Mouse (Mus musculus): ENCODE results near the gene Timd2. TPM values are rescaled to one million over a fixed set of nuclear protein-coding genes. Genes with fewer than 3 reads are reported as not detected.
A peak's percentile ranks its signal among the peaks of the same experiment; 100 is the strongest.
"Not testable (repeated sequence)": the region's sequence is repeated elsewhere in the genome, so short reads cannot be mapped to it uniquely, and the experiment has no call there.

Timd2 gene
- polyA plus RNA-seq, 1 experiment from 2014 or later, result 1.2 TPM

DNA sequence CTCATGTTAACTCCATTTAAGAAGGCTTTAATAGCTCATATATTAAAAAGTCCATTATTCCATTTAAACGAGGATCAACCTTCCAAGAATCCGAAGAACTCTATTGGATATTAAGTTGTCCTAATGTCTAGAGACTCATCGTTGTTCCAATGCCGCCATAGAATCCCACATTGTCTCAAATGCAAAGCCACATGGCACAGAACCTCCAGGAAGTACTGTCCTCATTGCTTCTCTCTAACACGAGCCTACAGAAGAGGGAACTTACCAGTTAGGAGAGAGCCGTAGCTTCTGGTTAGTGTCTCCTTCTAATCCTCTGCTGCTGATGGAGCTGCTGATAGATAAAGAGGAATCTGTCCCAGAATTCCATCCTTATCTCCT, 8.6 kb downstream of the Timd2 start:
- 79% methylated on average over 6 of the region's 6 CpGs for WGBS
- Histone ChIP-seq H3K27me3 (replicated peaks) (no peaks in the 10 kb centered on the region), H3K9ac (no peak overlapping the region), H3K36me3 (no peaks in the 10 kb centered on the region), H3K4me2 (replicated peaks) (no peak overlapping the region), H3K4me1 (replicated peaks) (no peaks in the 10 kb centered on the region), H3K27ac (no peak overlapping the region), H3K4me3 (replicated peaks) (no peak overlapping the region), H3K9me3 (no peaks in the 10 kb centered on the region)
- ATAC-seq, result no peak

DNA sequence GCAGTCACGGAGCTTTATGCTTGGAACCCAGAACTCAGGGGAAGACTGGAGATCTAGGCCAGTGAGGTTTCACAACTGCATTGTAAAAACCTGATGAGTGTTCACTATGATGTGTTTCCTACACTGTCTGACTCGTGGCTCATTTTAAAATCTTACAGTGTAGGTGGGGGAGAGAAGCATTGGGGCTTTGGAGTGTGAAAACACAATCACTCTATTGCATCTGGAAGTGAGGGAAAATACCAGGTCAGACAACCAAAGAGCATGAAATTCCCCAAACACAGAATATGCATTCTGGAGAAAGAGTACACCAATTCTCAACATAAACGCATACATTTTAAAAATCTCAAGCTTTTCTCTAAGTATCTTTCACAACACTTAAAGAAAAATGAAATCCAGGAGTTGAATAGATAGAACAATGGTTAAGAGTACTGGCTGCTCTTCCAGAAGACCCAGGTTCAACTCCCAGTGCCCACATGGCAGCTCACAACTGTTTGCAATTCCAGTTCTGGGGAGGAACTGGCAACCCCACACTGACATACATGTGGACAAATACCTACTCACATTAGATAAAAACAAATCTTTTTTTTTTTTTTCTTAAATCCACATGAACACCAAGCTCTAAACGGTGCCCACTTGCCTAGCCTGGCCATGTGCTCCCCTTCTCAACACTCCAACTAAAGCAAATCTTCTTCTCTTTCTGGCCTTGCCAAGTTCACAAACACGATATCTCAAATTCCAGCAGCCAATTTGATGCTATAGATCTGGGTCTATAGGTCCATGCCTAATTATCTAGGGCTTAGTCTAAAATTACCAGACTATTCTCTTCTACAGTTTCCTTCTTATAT, 9.2 kb downstream of the Timd2 start:
- 85% methylated on average over 5 of the region's 5 CpGs for WGBS
- Histone ChIP-seq H3K9me3 (no peaks in the 10 kb centered on the region), H3K4me3 (replicated peaks) (no peak overlapping the region), H3K36me3 (no peaks in the 10 kb centered on the region), H3K9ac (no peak overlapping the region), H3K27me3 (replicated peaks) (no peaks in the 10 kb centered on the region), H3K4me2 (replicated peaks) (no peak overlapping the region), H3K27ac (no peak overlapping the region), H3K4me1 (replicated peaks) (no peaks in the 10 kb centered on the region)
- ATAC-seq, result no peak

DNA sequence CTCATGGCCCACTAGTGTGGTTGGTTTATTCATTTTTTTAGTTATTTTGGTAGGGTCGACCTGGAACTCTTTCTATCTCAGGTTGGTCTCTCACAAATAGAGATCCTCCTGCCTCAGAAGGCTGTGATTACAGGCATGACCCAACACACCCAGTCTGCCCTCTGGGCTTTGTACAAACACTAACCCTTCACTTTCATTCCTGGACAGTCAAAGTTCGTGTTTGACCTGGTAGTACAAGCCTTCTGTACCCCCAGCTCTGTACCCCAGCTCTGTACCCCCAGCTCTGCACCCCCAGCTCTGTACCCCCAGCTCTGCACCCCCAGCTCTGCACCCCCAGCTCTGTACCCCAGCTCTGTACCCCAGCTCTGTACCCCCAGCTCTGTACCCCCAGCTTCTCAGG, 11.0 kb downstream of the Timd2 start:
- H3K4me3 ChIP-seq (replicated peaks); H3K4me1 ChIP-seq (replicated peaks); H3K27me3 ChIP-seq (replicated peaks); H3K9me3 ChIP-seq; H3K4me2 ChIP-seq (replicated peaks); H3K9ac ChIP-seq; H3K36me3 ChIP-seq; ATAC-seq; H3K27ac ChIP-seq: not testable (repeated sequence)
- WGBS, result 67% methylated on average over 2 of the region's 2 CpGs

DNA sequence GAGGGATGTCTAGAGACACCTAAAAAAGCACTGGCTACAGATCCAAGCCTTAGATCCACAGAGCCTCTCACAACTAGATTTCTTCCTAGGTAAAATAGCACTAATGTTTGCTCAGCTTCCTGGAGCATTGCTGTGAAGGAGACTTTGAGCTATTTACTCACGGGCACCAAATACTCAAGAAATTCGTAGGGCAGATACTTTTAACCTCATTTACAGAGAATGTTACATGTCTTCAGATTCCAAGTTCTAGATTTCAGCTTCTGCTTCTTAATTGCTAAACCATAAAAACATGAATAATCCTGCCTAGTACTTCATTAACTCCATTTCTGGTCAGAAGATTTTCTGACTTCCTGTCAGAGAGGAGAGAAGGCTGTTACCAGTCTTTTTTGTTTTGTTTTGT, 16.7 kb downstream of the Timd2 start:
- H3K9ac ChIP-seq, result no peak overlapping the region
- H3K4me3 ChIP-seq (replicated peaks), result no peak overlapping the region
- H3K27ac ChIP-seq, result no peak overlapping the region
- no peaks in the 10 kb centered on the region for H3K27me3 ChIP-seq (replicated peaks)
- no peaks in the 10 kb centered on the region for H3K36me3 ChIP-seq
- ATAC-seq, result no peak
- no peaks in the 10 kb centered on the region for H3K4me1 ChIP-seq (replicated peaks)
- no peaks in the 10 kb centered on the region for H3K9me3 ChIP-seq
- 75% methylated on average over 2 of the region's 2 CpGs for WGBS
- no peak overlapping the region for H3K4me2 ChIP-seq (replicated peaks)

DNA sequence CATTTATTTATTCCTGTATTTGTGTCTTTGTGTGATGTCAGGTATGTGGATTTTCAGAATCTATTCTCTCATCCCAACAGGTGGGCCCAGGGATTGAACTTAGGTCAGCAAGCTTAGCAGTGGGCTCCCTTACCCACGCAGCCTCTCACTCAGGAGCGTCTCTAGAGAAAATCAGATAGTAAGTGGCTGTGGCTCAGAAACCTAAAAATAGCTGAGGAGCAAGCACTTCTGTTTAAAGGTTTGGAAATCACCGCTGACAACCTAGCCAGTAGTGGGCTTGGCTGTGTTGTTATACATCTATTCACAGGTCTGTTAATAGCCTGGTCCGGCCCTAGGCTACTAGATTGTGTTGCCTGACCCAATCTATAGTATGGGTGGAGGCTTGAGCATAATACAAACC, 23.1 kb downstream of the Timd2 start:
- no peak overlapping the region for H3K4me3 ChIP-seq (replicated peaks)
- ATAC-seq, result no peak
- no peak overlapping the region for H3K9ac ChIP-seq
- H3K9me3 ChIP-seq, result no peaks in the 10 kb centered on the region
- no peaks in the 10 kb centered on the region for H3K36me3 ChIP-seq
- H3K27ac ChIP-seq, result no peak overlapping the region
- WGBS, result 49% methylated on average over 4 of the region's 4 CpGs
- H3K27me3 ChIP-seq (replicated peaks), result no peaks in the 10 kb centered on the region
- H3K4me1 ChIP-seq (replicated peaks), result no peaks in the 10 kb centered on the region
- H3K4me2 ChIP-seq (replicated peaks), result no peak overlapping the region

DNA sequence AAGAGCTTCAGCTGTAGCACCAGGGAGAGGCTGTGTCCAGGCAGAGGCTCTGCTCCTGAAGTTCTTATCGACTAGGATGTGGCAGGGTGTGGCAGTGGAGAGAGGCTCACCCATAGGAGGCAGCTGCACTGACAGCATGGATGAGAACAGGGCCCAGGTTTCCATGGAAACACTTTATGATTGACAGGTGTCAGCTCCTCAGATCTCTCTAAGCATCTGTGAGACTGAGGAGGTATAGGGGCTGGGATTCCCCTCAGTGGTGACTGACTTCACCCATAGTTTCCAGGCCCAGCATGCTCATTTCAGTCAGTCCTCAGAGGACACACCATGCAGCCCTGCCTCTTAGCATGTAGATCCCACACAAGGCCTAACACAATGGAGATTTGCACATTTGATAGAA, 24.0 kb downstream of the Timd2 start:
- Histone ChIP-seq H3K36me3 (no peaks in the 10 kb centered on the region), H3K4me1 (replicated peaks) (no peaks in the 10 kb centered on the region), H3K9ac (no peak overlapping the region), H3K4me2 (replicated peaks) (no peak overlapping the region), H3K4me3 (replicated peaks) (no peak overlapping the region), H3K9me3 (no peaks in the 10 kb centered on the region), H3K27ac (no peak overlapping the region), H3K27me3 (replicated peaks) (no peaks in the 10 kb centered on the region)
- no peak for ATAC-seq
- WGBS, result 54% methylated on average over 1 of the region's 1 CpGs

DNA sequence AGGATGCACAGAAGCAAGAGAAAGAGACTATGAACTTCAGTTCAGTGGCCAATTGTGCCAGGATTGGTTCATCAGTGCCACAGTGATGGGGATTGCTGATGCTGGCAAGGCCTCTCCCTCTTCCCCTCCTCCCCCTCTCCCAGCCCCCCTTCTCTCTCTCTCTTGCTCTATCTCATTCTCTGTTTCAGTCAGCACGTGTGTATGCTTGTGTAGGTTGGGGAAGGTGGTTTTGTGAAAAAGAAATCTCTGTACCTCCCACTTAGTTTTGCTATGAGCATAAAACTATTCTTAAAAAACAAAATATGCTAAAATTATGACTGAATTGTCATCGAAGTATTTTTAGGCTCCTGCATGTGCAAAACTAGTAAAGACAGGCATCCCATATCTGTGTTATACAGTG, 38.9 kb downstream of the Timd2 start:
- WGBS, result 67% methylated on average over 2 of the region's 2 CpGs
- Histone ChIP-seq H3K27ac (no peak overlapping the region), H3K9ac (no peak overlapping the region), H3K27me3 (replicated peaks) (no peaks in the 10 kb centered on the region), H3K36me3 (no peaks in the 10 kb centered on the region), H3K4me3 (replicated peaks) (no peak overlapping the region), H3K9me3 (no peaks in the 10 kb centered on the region), H3K4me1 (replicated peaks) (no peaks in the 10 kb centered on the region), H3K4me2 (replicated peaks) (no peak overlapping the region)
- no peak for ATAC-seq

DNA sequence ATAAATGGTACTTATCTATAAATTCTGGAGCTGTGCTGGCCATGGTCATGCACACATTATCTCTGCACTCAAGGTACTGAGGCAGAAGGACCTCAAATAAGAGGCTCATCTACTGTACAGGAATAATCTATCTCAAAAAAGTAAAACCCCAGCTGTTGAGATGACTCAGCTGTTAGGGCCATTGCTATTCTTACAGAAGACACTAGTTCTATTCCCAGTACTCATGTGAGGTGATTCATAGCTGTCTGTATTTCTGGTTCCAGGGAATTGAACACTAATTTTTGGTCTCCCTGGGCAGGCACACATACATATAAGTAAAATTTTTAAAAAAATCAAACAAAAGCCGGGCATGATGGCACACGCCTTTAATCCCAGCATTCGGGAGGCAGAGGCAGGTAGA, 39.8 kb downstream of the Timd2 start:
- no peak overlapping the region for H3K27ac ChIP-seq
- H3K36me3 ChIP-seq, result no peaks in the 10 kb centered on the region
- H3K4me2 ChIP-seq (replicated peaks), result no peak overlapping the region
- 92% methylated on average over 3 of the region's 3 CpGs for WGBS
- no peaks in the 10 kb centered on the region for H3K27me3 ChIP-seq (replicated peaks)
- no peaks in the 10 kb centered on the region for H3K9me3 ChIP-seq
- H3K9ac ChIP-seq, result no peak overlapping the region
- H3K4me1 ChIP-seq (replicated peaks), result no peaks in the 10 kb centered on the region
- ATAC-seq, result no peak
- H3K4me3 ChIP-seq (replicated peaks), result no peak overlapping the region

DNA sequence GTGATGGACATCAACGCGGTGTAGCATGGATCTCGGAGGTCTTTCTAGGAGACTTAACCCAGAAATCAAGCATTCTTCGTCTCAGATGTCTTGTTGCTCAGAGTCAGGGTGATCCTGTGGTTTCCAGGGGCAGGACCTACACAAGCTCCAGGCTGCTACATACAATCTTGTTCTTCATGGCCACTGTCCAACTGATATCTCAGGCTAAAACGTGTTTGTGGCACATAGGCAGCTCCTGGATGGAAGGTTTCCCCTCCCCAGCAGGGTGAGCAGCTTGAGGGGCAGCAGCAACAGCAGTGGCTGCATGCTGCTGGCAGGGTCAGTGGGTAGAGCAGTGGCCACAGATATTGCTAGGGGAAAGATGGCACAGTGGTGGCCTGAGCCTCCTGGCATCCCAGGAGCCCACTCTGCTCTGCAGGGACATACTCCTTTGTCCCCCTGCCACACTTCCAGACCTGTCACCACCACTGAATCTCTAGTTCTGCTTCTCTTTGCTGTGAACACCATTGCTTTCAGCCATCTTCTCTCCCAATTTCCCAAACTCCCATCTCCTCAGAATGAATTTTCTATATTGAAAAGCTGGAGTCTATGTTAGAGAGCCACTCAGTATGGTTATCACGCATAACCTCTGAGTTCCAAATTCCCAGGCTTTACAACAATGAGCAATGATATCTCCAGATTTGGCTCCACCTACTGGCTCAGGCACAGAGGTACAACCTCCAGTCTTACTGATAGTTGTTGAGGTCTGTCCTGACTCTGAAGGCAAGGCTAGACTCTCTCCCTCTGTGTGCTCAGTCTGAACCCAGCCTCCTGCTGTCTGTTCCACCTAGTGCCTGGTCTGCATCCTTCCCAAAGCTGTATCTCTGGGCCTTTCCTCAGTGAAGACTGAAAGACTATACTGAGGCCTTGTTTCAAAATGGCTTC, 41.0 kb downstream of the Timd2 start:
- WGBS, result 73% methylated on average over 6 of the region's 6 CpGs
- 0 out of 2 replicates have a peak, but pooled peaks have one; percentile 28 for ATAC-seq

DNA sequence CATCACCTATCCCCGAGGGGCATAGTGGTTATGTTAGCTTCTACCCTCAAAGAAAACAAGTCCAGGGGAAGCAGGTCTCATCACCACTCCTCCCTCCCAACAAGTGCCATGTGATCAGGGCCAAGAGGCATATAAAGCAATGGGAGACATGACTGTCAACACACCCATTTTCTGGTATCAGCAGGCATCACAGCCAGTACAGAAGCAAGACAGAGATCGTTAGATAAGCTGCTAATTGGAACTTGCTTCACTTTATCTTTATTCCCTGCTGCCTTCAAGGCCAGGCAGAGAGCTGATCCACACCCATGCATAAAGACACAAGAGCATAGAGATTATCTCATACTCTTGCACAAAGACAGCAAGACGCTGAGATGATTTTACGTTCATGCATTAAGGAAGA, 43.6 kb downstream of the Timd2 start:
- Histone ChIP-seq H3K4me1 (replicated peaks) (no peaks in the 10 kb centered on the region), H3K9me3 (no peaks in the 10 kb centered on the region), H3K4me2 (replicated peaks) (no peak overlapping the region), H3K9ac (no peak overlapping the region), H3K36me3 (no peaks in the 10 kb centered on the region), H3K27ac (no peak overlapping the region), H3K27me3 (replicated peaks) (no peaks in the 10 kb centered on the region), H3K4me3 (replicated peaks) (no peak overlapping the region)
- WGBS, result 62% methylated on average over 4 of the region's 4 CpGs
- no peak for ATAC-seq

More for the DNA sequence above, 41.0 kb downstream of the Timd2 start:
- H3K4me3 ChIP-seq (replicated peaks), result no peak overlapping the region
- H3K9me3 ChIP-seq, result no peaks in the 10 kb centered on the region
- no peak overlapping the region for H3K9ac ChIP-seq
- H3K4me1 ChIP-seq (replicated peaks), result no peaks in the 10 kb centered on the region
- H3K27ac ChIP-seq, result no peak overlapping the region
- H3K36me3 ChIP-seq, result no peaks in the 10 kb centered on the region
- no peaks in the 10 kb centered on the region for H3K27me3 ChIP-seq (replicated peaks)
- no peak overlapping the region for H3K4me2 ChIP-seq (replicated peaks)

DNA sequence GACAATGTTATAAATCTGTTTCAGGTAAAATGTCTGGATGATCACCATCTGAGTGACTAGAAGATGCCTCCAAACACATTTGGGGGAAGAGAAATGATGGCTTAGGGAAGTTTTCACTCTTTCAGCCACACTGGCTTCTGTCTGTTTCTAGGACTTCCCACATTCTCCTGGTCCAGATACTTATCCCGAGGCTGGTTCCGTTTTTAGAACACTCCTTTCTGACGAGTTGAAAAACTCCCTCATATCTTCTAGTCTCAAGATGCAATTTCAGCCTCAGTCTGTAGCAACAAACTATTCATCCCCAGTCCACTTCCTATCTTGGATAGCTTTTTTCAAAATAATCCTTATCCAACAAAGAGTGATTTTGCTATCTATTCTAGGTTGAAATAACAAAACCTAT, 54.4 kb downstream of the Timd2 start:
- H3K27me3 ChIP-seq (replicated peaks), result no peaks in the 10 kb centered on the region
- no peak overlapping the region for H3K4me2 ChIP-seq (replicated peaks)
- H3K9ac ChIP-seq, result no peak overlapping the region
- H3K4me1 ChIP-seq (replicated peaks), result no peaks in the 10 kb centered on the region
- WGBS, result 90% methylated on average over 3 of the region's 3 CpGs
- no peak for ATAC-seq
- no peak overlapping the region for H3K27ac ChIP-seq
- no peak overlapping the region for H3K4me3 ChIP-seq (replicated peaks)
- H3K9me3 ChIP-seq, result no peaks in the 10 kb centered on the region
- H3K36me3 ChIP-seq, result no peaks in the 10 kb centered on the region

DNA sequence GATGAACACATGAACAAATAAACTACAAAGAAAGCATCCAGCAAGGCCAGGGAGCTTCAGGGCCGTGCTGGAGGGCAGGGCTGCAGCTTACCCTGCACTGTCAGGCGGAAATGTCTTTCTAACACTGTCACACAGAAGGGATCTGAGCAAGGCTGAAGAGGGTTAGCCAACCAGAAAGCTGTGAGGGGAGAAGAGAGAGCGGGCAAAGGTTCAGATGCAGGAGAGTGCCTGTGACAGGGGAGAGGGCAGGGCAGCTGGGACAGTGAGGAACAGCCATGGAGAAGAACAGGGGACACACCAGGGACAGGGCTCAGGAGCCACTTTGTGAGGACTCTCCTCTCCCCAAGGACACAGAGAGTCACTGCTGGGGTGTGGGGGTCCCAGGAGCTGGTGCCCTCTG, 57.2 kb downstream of the Timd2 start:
- not testable (repeated sequence) for ATAC-seq; H3K4me2 ChIP-seq (replicated peaks); H3K9ac ChIP-seq; H3K27me3 ChIP-seq (replicated peaks); H3K4me3 ChIP-seq (replicated peaks); H3K27ac ChIP-seq; H3K4me1 ChIP-seq (replicated peaks); H3K36me3 ChIP-seq; H3K9me3 ChIP-seq
- 61% methylated on average over 3 of the region's 3 CpGs for WGBS

Measured in intestine, embryonic 15.5 days (tissue).